Mouse (Mus musculus): ENCODE measurements around the gene Dab2ip. TPM values are rescaled to one million over a fixed set of nuclear protein-coding genes. Genes with fewer than 3 reads are reported as not detected.
A peak's percentile ranks its signal among the peaks of the same experiment; 100 is the strongest.

Gene Dab2ip
- polyA plus RNA-seq, 1 experiment, result 73.9 TPM

- peak in 1 of 2 experiments; percentile 53 for DNase-seq (ENCODE audit: extremely low spot score in 1 of 2, low spot score in 1 of 2)
Observed at GRCm38 (mm10) chr2:35677855-35678254, 119.8 kb downstream of the Dab2ip start.

GRCm38 (mm10) chr2:35678440-35678839 is 120.4 kb downstream of the Dab2ip start:
- DNase-seq (ENCODE audit: extremely low spot score in 1 of 2, low spot score in 1 of 2), result no peak

GRCm38 (mm10) chr2:35679812-35680672 is 122.0 kb downstream of the Dab2ip start:
- no peak for DNase-seq (ENCODE audit: extremely low spot score in 1 of 2, low spot score in 1 of 2)

GRCm38 (mm10) chr2:35680833-35681232 is 122.8 kb downstream of the Dab2ip start:
- DNase-seq (ENCODE audit: extremely low spot score in 1 of 2, low spot score in 1 of 2), result no peak

- DNase-seq (ENCODE audit: extremely low spot score in 1 of 2, low spot score in 1 of 2), result no peak
Observed at GRCm38 (mm10) chr2:35684005-35684404, 125.9 kb downstream of the Dab2ip start.

- DNase-seq (ENCODE audit: extremely low spot score in 1 of 2, low spot score in 1 of 2), result peak in 1 of 2 experiments; percentile 40
Observed at GRCm38 (mm10) chr2:35684735-35685312, 126.8 kb downstream of the Dab2ip start.

- DNase-seq (ENCODE audit: extremely low spot score in 1 of 2, low spot score in 1 of 2), result no peak
Observed at GRCm38 (mm10) chr2:35686104-35686503, 128.0 kb downstream of the Dab2ip start.

- peak in 1 of 2 experiments; percentile 61 for DNase-seq (ENCODE audit: extremely low spot score in 1 of 2, low spot score in 1 of 2)
Observed at GRCm38 (mm10) chr2:35687557-35688070, 129.5 kb downstream of the Dab2ip start.

- DNase-seq (ENCODE audit: extremely low spot score in 1 of 2, low spot score in 1 of 2), result peak in 1 of 2 experiments; percentile 37
Observed at GRCm38 (mm10) chr2:35688121-35688520, 130.1 kb downstream of the Dab2ip start.

GRCm38 (mm10) chr2:35688581-35688980 is 130.5 kb downstream of the Dab2ip start:
- no peak for DNase-seq (ENCODE audit: extremely low spot score in 1 of 2, low spot score in 1 of 2)

GRCm38 (mm10) chr2:35689881-35690280 is 131.8 kb downstream of the Dab2ip start:
- no peak for DNase-seq (ENCODE audit: extremely low spot score in 1 of 2, low spot score in 1 of 2)

GRCm38 (mm10) chr2:35691257-35692049 is 133.4 kb downstream of the Dab2ip start:
- peak in 1 of 2 experiments; percentile 38 for DNase-seq (ENCODE audit: extremely low spot score in 1 of 2, low spot score in 1 of 2)

- DNase-seq (ENCODE audit: extremely low spot score in 1 of 2, low spot score in 1 of 2), result no peak
Observed at GRCm38 (mm10) chr2:35692272-35692900, 134.3 kb downstream of the Dab2ip start.

GRCm38 (mm10) chr2:35693037-35693436 is 135.0 kb downstream of the Dab2ip start:
- DNase-seq (ENCODE audit: extremely low spot score in 1 of 2, low spot score in 1 of 2), result peak in 1 of 2 experiments; percentile 55

GRCm38 (mm10) chr2:35694111-35694510 is 136.0 kb downstream of the Dab2ip start:
- peak in 1 of 2 experiments; percentile 46 for DNase-seq (ENCODE audit: extremely low spot score in 1 of 2, low spot score in 1 of 2)

GRCm38 (mm10) chr2:35696193-35696541 is 138.1 kb downstream of the Dab2ip start:
- DNase-seq (ENCODE audit: extremely low spot score in 1 of 2, low spot score in 1 of 2), result peak in 1 of 2 experiments; percentile 62

GRCm38 (mm10) chr2:35696542-35697391 is 138.7 kb downstream of the Dab2ip start:
- no peak for DNase-seq (ENCODE audit: extremely low spot score in 1 of 2, low spot score in 1 of 2)

- no peak for DNase-seq (ENCODE audit: extremely low spot score in 1 of 2, low spot score in 1 of 2)
Observed at GRCm38 (mm10) chr2:35697768-35698167, 139.7 kb downstream of the Dab2ip start.

GRCm38 (mm10) chr2:35700966-35701365 is 142.9 kb downstream of the Dab2ip start:
- DNase-seq (ENCODE audit: extremely low spot score in 1 of 2, low spot score in 1 of 2), result no peak

All from frontal cortex, adult 2 months (tissue).